Mouse (Mus musculus) c-Kit-positive CD71-positive TER-119-positive erythroid progenitor cells, embryonic 14.5 days (primary cell): Measurements from ENCODE around the gene BC055324.

Experiments used
- DNase-seq: peaks from one replicate; pipeline ENCODE4 v3.0.0-alpha.2; 2013; ENCODE audit warnings: low spot score

The BC055324 gene

GRCm38 (mm10) chr1:163953396-163953795 is 41.2 kb downstream of the BC055324 start:
- no peak for DNase-seq

DNA sequence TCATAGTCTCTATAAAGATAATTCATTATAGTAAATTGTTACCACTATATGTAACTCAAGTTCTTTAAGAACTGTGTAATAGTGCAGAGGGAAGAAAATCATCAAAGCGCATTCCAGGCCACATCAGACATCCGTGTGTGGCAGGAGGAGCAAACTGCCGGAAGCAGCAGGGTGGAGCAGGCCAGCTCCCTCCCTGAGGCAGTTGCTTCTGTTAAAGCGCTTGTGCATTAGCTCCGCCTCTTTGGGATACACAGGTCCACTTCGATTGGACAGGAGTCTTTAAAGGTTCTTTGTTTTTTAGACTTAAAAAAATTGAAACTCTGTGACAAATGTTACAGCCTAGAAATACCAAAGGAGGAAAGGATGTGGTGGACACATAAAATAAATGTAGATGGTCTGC is 52.5 kb downstream of the BC055324 start:
- no peak for DNase-seq

GRCm38 (mm10) chr1:163934591-163934990 is 60.0 kb downstream of the BC055324 start:
- no peak for DNase-seq

GRCm38 (mm10) chr1:163931801-163932200 is 62.8 kb downstream of the BC055324 start:
- DNase-seq = peak; percentile 26

- DNase-seq = peak; percentile 44
These were observed 64.2 kb downstream of the BC055324 start for GRCm38 (mm10) chr1:163930458-163930794.

- peak; percentile 85 for DNase-seq
These were observed 64.7 kb downstream of the BC055324 start for GRCm38 (mm10) chr1:163929636-163930457.

DNA sequence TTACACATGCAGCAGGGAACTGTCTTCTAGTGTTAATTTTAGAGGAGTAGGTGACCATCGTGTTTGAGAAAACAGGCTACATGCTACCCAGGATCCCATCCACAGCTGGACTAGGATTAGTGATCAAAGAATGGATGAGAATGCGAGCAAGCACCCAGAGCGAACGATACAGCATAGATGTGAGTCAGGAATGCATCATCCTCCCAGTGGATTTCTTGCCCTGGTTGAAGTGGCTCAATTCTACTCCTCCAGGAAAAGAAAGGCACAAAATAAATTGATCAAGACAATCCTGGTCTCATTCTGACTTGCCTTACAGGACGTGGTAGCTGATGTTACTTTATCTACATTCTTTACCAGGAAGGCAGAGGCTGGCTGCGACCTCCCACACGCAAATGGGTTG is 65.8 kb downstream of the BC055324 start, which contains the start of gene Scyl3:
TSS of gene Scyl3 (plus strand) at position 255 of the 400 bp plus-strand sequence.
- no peak for DNase-seq

DNA sequence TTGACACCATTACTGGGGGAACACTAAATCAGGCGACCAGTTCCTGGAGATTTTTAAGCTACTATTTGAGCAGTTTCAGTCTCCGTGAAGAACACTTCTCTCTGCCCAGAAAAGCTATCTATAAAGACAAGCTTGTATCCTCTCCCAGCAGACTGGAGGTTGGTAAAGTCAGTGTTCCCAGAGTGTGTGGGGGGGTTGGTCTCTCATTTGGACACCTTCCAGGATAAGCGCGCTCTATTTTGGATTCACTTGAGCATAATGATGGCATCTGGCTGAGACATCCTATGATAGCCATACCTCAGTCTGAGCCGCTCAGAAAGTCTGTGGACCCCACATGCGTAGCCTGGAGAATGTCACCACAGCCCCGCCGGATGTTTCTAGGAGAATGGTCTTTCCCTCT is 70.5 kb downstream of the BC055324 start:
- DNase-seq = no peak

DNA sequence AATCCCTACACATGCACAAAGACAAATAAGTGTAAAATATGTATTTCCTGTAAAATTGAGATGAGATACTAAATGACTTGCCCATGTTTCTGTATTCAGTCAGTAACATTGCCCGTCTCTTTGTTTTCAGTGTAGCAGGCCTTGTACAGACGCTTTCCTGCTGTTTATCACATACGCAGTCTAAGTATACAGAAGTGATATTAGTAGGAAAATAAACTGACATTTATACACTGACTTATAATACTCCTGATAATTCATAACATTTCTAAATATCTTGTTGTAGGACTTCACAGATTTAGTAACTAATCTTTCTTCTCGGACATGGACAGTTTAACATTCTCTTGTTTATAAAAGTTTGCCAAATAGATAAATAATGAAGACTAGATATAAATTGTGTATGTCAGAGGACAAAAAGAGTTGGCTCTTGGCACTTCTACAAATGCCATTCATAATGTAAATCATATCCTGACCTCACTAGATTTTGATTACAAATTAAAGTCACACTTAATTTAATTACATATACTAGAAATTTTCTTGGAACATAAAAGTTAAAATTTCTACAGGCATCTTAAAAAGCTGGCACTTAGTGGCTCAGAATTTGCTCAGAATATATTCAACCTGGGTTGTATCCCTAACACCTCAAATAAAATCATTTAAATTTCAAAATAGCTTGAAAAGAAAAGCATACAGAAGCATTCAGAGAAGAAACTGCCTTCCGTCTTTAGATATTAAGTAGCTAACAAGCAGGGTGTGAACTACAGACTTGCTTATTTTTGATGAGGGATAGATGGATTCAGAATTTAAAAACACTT is 77.0 kb downstream of the BC055324 start:
- no peak for DNase-seq

DNA sequence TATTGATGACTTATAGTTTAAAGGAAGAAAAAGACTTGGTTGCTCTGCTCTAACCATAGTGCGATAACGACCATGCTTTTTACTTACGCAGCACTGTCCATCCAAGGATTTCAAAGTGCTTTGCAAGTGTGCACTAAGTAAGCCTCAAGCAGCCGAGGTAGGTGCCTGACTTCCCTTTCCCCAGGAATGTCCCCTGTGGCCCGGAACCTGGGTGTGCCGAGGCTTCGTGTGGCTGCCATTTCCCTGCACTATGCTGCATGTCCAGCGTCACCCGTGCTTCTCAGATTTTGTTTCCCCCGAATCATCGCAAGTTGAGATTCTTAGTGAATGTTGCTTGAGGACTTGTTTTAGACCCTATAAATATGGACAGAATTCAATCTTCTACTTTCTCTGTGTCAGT is 82.6 kb downstream of the BC055324 start:
- no peak for DNase-seq

DNA sequence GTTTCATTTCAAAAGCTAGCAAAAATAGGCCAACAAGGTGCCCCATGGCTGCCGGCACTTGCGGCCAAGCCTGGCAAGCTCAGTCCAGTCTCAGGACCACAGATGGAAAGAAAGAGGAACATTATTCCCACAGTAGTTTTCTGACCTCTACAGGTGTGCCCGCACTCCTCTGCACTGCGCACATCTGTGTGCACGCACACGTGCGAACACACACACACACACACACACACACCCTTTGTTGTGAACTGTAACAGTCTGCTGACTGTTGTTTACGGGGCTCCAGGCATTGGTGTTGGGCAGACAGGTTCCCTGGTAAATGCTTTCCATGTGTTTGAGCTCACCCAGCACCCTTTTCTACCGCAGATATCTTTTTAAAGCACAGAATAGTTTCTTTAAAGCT is 83.8 kb downstream of the BC055324 start:
- no peak for DNase-seq

- DNase-seq = peak; percentile 46
These were observed 84.3 kb downstream of the BC055324 start for GRCm38 (mm10) chr1:163910343-163910742.

GRCm38 (mm10) chr1:163908389-163908788 is 86.2 kb downstream of the BC055324 start:
- no peak for DNase-seq

- DNase-seq = no peak
These were observed 87.4 kb downstream of the BC055324 start for GRCm38 (mm10) chr1:163907007-163907811.

DNA sequence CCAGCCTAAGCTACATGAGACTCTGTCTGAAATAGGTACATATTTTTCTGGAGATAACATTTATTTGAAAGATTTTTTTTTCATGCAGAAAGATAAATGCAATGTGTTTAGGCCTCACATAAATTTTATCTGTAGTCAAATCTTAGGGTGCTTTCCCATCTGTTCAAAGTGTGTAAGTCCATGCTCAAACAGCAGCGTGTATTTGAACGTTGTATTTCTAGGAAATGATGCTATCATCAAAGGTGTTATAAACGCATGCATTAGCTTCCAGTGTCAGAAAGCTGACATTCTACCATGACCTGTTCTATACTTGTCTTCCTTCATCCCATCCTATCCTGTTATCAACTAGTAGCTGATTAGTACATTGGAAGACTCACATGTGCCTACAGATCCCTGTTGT is 91.2 kb downstream of the BC055324 start:
- no peak for DNase-seq

DNA sequence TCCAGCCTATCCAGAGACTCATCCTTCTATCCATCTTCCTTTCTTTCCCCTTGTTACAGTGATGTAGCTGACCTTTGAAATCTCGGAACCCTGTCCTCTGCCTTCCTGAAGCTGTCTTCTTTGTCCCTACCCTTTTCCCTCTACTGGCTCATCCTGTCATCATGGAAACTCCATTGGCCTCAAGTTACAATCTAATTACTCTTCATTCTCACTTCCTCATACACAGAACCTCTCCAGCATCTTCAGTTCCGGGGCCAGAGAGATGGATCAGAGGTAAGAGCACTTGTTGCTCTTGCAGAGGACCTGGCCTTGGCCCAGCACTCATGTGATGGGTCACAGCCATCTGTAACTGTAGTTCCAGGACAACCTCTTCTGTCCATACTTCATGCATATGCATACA is 94.4 kb downstream of the BC055324 start:
- DNase-seq = no peak

DNA sequence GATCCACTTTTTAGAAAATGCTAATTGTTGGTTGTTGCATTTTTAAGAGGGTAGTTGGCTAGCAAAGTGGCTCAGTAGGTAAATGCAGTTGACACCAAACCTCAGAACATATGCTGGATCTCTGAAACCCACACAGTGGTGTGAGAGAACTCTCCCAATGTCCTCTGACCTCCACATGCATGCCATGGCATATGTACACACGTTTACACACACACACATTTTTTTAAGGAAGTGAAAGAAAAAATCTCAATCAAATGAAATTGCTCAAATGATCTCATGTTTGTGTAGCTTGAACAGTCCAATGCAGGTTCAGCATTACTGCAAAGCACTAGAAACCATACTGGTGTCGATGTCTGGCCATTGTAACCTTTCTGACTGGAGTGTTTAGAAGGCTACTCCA is 95.0 kb downstream of the BC055324 start:
- DNase-seq = no peak

DNA sequence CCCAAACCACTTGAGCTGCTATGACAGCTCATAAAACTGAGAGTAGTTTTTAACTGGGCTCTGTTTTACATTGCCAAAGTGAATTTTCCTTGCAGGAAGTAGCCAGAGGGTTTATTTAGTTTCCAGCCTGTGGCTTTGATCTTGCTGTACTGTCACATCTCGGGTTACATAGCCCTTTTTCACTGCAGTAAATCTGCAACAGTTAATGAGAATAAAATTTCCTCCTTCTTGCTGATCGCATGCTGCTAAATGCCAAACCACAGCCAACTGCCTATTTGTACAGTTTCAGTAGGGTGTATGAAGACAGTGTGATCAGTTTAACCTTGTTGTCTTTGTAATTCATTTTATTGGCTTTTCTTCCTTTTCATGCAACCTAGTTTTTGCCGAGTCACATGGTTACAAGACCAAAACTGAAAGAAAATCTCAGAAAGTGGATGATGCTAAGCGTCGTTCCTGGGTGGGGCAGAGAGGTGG is 96.3 kb downstream of the BC055324 start:
- DNase-seq = no peak
